Mouse (Mus musculus) embryonic facial prominence, embryonic 11.5 days (tissue): ENCODE results near the gene Hjurp. TPM values are rescaled to one million over a fixed set of nuclear protein-coding genes. Genes with fewer than 3 reads are reported as not detected.

Experiments used
- ATAC-seq: fragments of 200-750 bp; cut with Nextera tagmentation; replicated peaks from 2 replicates; pipeline ENCODE4 v1.8.0; 2017; ENCODE audit warnings: low read depth; ENCODE audit not compliant: insufficient number of reproducible peaks, low FRiP score, low TSS enrichment
- DNase-seq: peaks from one replicate; pipeline ENCODE4 v3.0.0-alpha.2; 2015; ENCODE audit warnings: low spot score
- H3K27ac ChIP-seq: fragments of 300-500 bp; sonication (generic); replicated peaks from 2 replicates; pipeline ENCODE4 v1.5.1; 2014; ENCODE audit warnings: mild to moderate bottlenecking, low read depth, low read length, control low read depth
- H3K27me3 ChIP-seq: fragments of 300-500 bp; sonication (generic); 2 replicates; pipeline ENCODE4 v1.6.1; 2014; ENCODE audit warnings: mild to moderate bottlenecking, low read length, moderate library complexity, mixed read lengths; ENCODE audit not compliant: control insufficient read depth, insufficient read depth
- H3K36me3 ChIP-seq: fragments of 300-500 bp; sonication (generic); replicated peaks from 2 replicates; pipeline ENCODE4 v1.6.1; 2014; ENCODE audit warnings: low read depth, mild to moderate bottlenecking, low read length, moderate library complexity, mixed read lengths; ENCODE audit not compliant: control insufficient read depth, insufficient read depth
- H3K4me1 ChIP-seq: fragments of 300-500 bp; sonication (generic); 2 replicates; pipeline ENCODE4 v1.6.1; 2014; ENCODE audit warnings: low read length, mixed read lengths; ENCODE audit not compliant: control insufficient read depth, insufficient read depth
- H3K4me2 ChIP-seq: fragments of 300-500 bp; sonication (generic); 2 replicates; pipeline ENCODE4 v1.6.1; 2014; ENCODE audit warnings: low read depth, mild to moderate bottlenecking, control low read depth, low read length, moderate library complexity
- H3K4me3 ChIP-seq: fragments of 300-500 bp; sonication (generic); 2 replicates; pipeline ENCODE4 v1.5.1; 2014; ENCODE audit warnings: low read depth, low read length, control low read depth
- H3K9ac ChIP-seq: fragments of 300-500 bp; sonication (generic); replicated peaks from 2 replicates; pipeline ENCODE4 v1.6.1; 2014; ENCODE audit warnings: mild to moderate bottlenecking, control low read depth, low read length
- H3K9me3 ChIP-seq: fragments of 300-500 bp; sonication (generic); replicated peaks from 2 replicates; pipeline ENCODE4 v1.6.1; 2016; ENCODE audit warnings: mild to moderate bottlenecking, low read length, inconsistent platforms, mixed read lengths; ENCODE audit not compliant: control insufficient read depth
- WGBS: fragments of 180-500 bp; shearing (Covaris S2); extraction: QIAGEN DNeasy Blood & Tissue Kit; methylation state at CpG from one replicate; pipeline ENCODE4 v1.1.7; 2014; 5-methylcytosine and 5-hydroxymethylcytosine counted together
- polyA plus RNA-seq: library from polyadenylated mRNA; unstranded; fragments of >200 nt; fragmentation: Nextera tagmentation; extraction: Ambion mirVana; gene quantifications from 2 replicates; pipeline ENCODE4 v1.2.1, GENCODE M21; 2014

Hjurp gene
- polyA plus RNA-seq, 1 experiment from 2014 or later: 139 TPM

DNA sequence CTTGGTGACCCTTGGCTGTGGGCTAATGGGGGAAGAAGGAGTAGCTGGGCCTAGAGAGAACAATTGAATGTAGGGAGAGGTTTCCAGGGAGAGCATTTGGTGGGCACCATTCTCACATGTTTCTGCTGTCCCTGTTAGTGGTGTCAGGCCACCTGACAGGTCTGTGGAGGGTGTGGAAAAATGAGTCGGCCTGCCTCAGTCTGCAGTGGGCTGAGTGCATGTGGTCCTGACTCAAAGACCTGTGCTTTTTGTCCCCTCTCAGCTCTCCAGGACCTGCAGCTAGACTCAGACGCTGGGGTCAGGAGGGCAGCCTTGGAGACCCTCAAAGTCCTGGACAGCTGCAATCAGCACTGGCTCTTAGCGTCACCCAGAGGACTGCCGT lies 17.8 kb downstream of the Hjurp start:
- H3K36me3 ChIP-seq: peaks cover 49% of the 10 kb centered on the region
- no peak overlapping the region for H3K27ac ChIP-seq
- ATAC-seq: 0 out of 2 replicates have a peak, but pooled peaks have one; percentile 1
- peaks cover 46% of the 10 kb centered on the region for H3K9me3 ChIP-seq
- DNase-seq: no peak
- H3K4me3 ChIP-seq: no peak overlapping the region
- H3K4me1 ChIP-seq: no peaks in the 10 kb centered on the region
- WGBS: 77% methylated on average over 4 of the region's 4 CpGs
- H3K27me3 ChIP-seq: no peaks in the 10 kb centered on the region
- no peak overlapping the region for H3K9ac ChIP-seq
- no peak overlapping the region for H3K4me2 ChIP-seq

DNA sequence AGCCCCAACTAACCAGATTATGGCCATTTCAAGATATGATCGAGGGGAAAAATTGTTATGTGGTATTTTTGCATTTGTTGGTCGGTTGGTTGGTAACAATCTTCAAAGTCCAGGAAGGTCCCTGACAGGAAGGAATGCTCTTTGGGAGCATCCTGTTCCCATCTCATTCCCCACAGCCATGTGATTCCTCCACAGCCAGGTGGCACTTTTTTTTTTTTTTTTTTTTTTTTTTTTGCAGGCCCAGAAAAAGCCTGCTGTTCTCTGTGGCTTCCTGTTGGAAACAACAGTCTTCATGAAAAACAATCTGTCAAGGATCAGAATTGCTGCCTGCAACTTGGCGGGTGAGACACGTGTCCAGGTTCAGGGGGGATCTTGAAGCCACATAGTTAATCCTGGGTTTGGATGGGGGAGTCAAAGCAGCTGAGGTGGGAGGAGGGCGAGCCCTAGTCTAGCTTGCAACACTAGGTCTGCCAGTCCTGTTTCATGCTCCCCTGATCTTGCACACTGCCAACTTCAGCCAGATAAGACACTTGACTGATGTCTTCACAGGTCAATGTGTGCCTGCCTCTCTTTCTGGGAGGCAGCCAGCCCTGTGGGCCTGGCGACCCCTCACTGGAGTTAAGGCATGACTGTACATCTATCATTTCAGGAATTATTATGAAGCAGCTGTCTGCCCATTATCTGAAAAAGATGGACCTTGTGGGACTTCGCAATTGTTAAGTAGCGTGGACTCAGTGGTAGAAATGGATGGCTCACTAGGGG lies 18.4 kb downstream of the Hjurp start:
- Histone ChIP-seq H3K4me2 (no peak overlapping the region), H3K4me1 (no peaks in the 10 kb centered on the region), H3K27ac (no peak overlapping the region), H3K4me3 (no peak overlapping the region), H3K9me3 (peaks cover 52% of the 10 kb centered on the region), H3K36me3 (peaks cover 44% of the 10 kb centered on the region), H3K27me3 (no peaks in the 10 kb centered on the region), H3K9ac (no peak overlapping the region)
- ATAC-seq (0 out of 2 replicates have a peak, but pooled peaks have one; percentile 2), DNase-seq (no peak)
- 81% methylated on average over 8 of the region's 8 CpGs for WGBS

DNA sequence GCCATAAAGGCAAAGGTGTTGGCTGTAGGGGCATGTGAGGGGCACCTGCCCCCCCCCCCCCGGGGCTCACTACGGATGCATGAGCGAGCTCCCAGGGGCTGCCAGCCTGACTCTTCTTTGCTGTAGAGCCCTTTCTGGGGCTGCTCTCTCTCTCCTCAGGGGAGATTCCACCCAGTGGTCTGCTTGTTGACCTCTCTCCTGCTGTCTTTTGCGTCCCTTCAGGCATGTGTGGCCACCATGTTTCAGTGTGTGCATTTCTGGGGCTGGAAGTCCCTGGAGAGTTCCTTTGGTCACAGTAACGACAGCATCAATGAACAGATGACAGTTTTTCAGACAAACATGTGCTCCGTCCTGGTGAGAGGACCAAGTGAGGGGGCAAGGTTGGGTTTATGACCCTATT lies 19.1 kb downstream of the Hjurp start:
- Histone ChIP-seq H3K36me3 (peaks cover 37% of the 10 kb centered on the region), H3K9ac (no peak overlapping the region), H3K4me3 (no peak overlapping the region), H3K4me1 (no peaks in the 10 kb centered on the region), H3K9me3 (peaks cover 59% of the 10 kb centered on the region), H3K4me2 (no peak overlapping the region), H3K27ac (no peak overlapping the region), H3K27me3 (no peaks in the 10 kb centered on the region)
- DNase-seq (no peak), ATAC-seq (no peak)
- 73% methylated on average over 6 of the region's 6 CpGs for WGBS

DNA sequence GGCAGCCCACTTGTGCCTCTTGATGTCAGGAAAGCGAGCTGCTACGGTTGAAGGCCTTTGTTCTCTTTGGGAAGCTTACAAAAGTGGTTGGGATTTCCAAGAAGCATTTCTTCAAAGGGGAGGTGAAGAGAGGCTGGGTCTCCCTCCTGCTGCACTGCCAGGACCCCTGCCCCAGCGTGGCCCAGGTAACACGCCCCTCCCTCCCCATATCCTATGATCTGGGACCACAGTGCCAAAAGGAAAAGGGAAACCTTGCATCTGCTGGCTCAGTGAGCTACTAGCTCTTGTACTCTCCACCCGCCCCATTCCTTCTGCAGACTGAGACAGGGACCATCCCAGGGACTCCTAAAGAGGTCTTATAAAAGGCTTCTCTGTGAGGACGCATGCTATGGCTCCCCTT lies 19.8 kb downstream of the Hjurp start:
- H3K9me3 ChIP-seq: peaks cover 63% of the 10 kb centered on the region

DNA sequence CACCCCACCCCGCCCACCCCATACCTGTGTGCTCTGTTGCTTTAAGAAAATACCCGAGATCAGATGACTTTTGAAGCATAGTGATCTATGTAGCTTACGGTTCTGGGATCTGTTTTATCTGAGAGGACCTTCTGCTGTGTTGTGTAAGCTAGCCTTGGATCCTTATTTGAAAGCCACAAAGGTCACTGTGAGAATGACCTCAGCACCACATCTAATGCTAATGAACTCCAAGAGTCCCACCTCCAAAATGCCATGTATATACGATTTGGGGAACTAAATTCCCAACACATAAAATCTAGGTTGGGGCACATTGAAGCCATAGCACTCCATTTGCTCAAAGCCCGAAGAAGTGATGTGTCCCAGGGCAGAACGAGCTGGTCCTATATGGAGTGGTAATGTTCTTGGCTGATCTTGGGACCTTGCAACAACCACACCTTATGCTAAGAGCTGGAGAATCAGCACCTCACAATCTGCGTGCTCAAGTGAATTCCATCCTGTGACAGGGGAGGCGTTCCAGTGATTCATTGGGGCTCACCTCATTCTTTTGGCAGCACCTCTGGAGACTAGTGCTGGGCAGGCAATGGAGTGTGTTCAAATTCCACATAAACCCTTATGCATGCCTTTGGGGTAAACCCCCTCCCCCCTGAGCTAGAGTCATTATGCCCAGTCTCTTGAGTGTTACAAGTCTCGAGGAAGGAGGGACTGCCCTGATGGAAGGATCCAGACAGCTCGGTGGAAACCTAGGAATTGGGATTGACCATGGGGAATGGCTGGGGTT lies 20.4 kb downstream of the Hjurp start:
- Histone ChIP-seq H3K9ac (no peak overlapping the region), H3K27me3 (no peaks in the 10 kb centered on the region), H3K4me2 (no peak overlapping the region), H3K36me3 (peaks cover 24% of the 10 kb centered on the region), H3K9me3 (peaks cover 69% of the 10 kb centered on the region), H3K4me1 (no peaks in the 10 kb centered on the region), H3K4me3 (no peak overlapping the region), H3K27ac (no peak overlapping the region)
- ATAC-seq: no peak
- no peak for DNase-seq
- 78% methylated on average over 10 of the region's 10 CpGs for WGBS

More for the DNA sequence above, 19.8 kb downstream of the Hjurp start:
- Histone ChIP-seq H3K36me3 (peaks cover 30% of the 10 kb centered on the region), H3K4me1 (no peaks in the 10 kb centered on the region), H3K4me2 (no peak overlapping the region), H3K27ac (no peak overlapping the region), H3K9ac (no peak overlapping the region), H3K4me3 (no peak overlapping the region), H3K27me3 (no peaks in the 10 kb centered on the region)
- WGBS: 80% methylated on average over 6 of the region's 6 CpGs
- ATAC-seq (no peak), DNase-seq (no peak)

DNA sequence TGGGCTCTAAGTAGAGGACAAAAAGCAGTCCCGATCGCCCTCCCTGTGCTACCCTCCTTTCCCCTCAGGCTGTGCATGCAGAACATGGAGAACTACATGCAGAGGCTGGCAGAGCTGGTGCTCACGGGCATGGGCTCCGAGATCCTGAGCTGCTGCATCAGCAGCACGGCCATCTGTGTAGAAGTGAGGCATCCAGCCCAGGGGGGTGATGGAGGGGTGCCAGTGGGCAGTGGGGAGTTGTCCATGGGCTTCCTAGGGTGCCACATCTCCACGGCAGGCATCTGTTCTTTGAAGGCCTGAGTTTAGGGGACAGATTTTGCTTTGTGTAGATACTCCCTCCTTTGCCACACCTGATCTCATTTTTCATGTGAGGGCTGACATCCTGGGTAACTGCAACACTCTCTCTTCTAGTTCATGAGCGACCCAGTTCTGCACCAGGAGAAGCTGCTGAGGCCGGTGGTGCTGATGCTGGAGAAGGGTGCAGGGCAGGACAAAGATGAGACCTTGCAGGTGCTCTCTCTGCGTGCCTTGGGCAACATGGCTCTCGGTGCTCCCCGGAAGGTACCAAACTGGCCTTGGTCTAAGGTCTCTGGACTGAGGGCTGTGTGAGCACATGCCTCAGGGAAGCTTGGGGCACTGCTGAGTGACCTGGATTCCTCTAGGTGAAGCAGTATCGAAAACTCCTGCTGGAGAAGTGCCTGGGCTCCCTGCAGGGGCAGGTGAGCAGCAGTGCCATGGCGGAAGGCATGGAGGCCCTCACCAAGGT lies 21.3 kb downstream of the Hjurp start:
- WGBS: 80% methylated on average over 13 of the region's 13 CpGs
- no peak overlapping the region for H3K4me2 ChIP-seq

DNA sequence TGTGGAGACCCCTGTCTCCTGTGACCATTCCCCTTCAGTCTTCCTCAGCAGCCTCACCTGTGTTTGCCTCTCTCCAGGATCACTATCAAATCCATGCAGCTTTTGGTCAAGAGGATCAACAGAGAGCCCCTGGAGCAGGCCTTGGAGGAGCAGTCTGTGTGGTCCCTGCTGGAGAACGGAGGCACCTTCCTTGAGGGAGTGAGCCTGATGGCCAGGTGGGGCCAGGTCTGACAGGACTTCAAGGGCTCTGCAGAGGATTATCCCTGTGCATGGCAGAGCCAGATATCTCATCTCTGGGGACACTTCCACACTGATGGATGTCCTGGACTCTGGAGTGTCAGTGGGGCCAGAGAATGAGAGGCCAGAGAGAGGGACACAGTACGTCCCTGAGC lies 22.0 kb downstream of the Hjurp start:
- no peak overlapping the region for H3K4me2 ChIP-seq
- H3K36me3 ChIP-seq: peaks cover 11% of the 10 kb centered on the region
- WGBS: 55% methylated on average over 2 of the region's 2 CpGs
- H3K4me1 ChIP-seq: no peaks in the 10 kb centered on the region
- peaks cover 81% of the 10 kb centered on the region for H3K9me3 ChIP-seq
- no peak overlapping the region for H3K9ac ChIP-seq
- H3K4me3 ChIP-seq: no peak overlapping the region
- H3K27ac ChIP-seq: no peak overlapping the region
- no peaks in the 10 kb centered on the region for H3K27me3 ChIP-seq
- ATAC-seq: no peak
- DNase-seq: no peak

More for the DNA sequence above, 21.3 kb downstream of the Hjurp start:
- Histone ChIP-seq H3K27me3 (no peaks in the 10 kb centered on the region), H3K4me3 (no peak overlapping the region), H3K9me3 (peaks cover 74% of the 10 kb centered on the region), H3K36me3 (peaks cover 16% of the 10 kb centered on the region), H3K4me1 (no peaks in the 10 kb centered on the region), H3K27ac (no peak overlapping the region), H3K9ac (no peak overlapping the region)
- DNase-seq (no peak), ATAC-seq (no peak)
